Mouse (Mus musculus) stomach, embryonic 15.5 days (tissue): ENCODE data around the gene Ptpn18. TPM values are rescaled to one million over a fixed set of nuclear protein-coding genes. Genes with fewer than 3 reads are reported as not detected.

ENCODE experiments used
- ATAC-seq: fragments of 200-750 bp; cut with Nextera tagmentation; 2 replicates; pipeline ENCODE4 v1.8.0; 2017; ENCODE audit warnings: low read depth, moderate number of reproducible peaks, moderate TSS enrichment; ENCODE audit not compliant: insufficient read depth, low FRiP score
- H3K27ac ChIP-seq: fragments of 300-500 bp; sonication (generic); 2 replicates; pipeline ENCODE4 v1.5.1; 2015; ENCODE audit warnings: mild to moderate bottlenecking, inconsistent platforms
- H3K27me3 ChIP-seq: fragments of 300-500 bp; sonication (generic); replicated peaks from 2 replicates; pipeline ENCODE4 v1.6.1; 2015; ENCODE audit warnings: inconsistent platforms
- H3K36me3 ChIP-seq: fragments of 300-500 bp; sonication (generic); 2 replicates; pipeline ENCODE4 v1.6.1; 2015; ENCODE audit warnings: inconsistent platforms
- H3K4me1 ChIP-seq: fragments of 300-500 bp; sonication (generic); 2 replicates; pipeline ENCODE4 v1.6.1; 2015; ENCODE audit warnings: inconsistent platforms
- H3K4me2 ChIP-seq: fragments of 300-500 bp; sonication (generic); 2 replicates; pipeline ENCODE4 v1.6.1; 2015; ENCODE audit warnings: mild to moderate bottlenecking, inconsistent platforms
- H3K4me3 ChIP-seq: fragments of 300-500 bp; sonication (generic); replicated peaks from 2 replicates; pipeline ENCODE4 v1.5.1; 2015; ENCODE audit warnings: inconsistent platforms
- H3K9ac ChIP-seq: fragments of 300-500 bp; sonication (generic); 2 replicates; pipeline ENCODE4 v1.6.1; 2015; ENCODE audit warnings: inconsistent platforms
- H3K9me3 ChIP-seq: fragments of 300-500 bp; sonication (generic); 2 replicates; pipeline ENCODE4 v1.6.1; 2016; ENCODE audit warnings: inconsistent platforms
- WGBS: fragments of 180-500 bp; shearing (Covaris S2); methylation state at CpG from one replicate; pipeline ENCODE4 v1.1.7; 2015; 5-methylcytosine and 5-hydroxymethylcytosine counted together
- polyA plus RNA-seq: library from polyadenylated mRNA; unstranded; fragments of >200 nt; fragmentation: Nextera tagmentation; extraction: Ambion mirVana; gene quantifications from 2 replicates; pipeline ENCODE4 v1.2.1, GENCODE M21; 2015

Gene Ptpn18
- polyA plus RNA-seq, 1 experiment from 2014 or later = 33.1 TPM

- Histone ChIP-seq H3K9ac (no peak overlapping the region), H3K9me3 (no peaks in the 10 kb centered on the region), H3K4me1 (0 out of 2 replicates have a peak, but pooled peaks cover 4% of the 10 kb centered on the region), H3K4me3 (no peak overlapping the region), H3K27ac (no peak overlapping the region), H3K36me3 (no peaks in the 10 kb centered on the region), H3K27me3 (no peaks in the 10 kb centered on the region), H3K4me2 (no peak overlapping the region)
- ATAC-seq = no peak
- 47% methylated on average over 3 of the region's 3 CpGs for WGBS
Measured at GRCm38 (mm10) chr1:34468051-34468450, 8.5 kb downstream of the Ptpn18 start.

- Histone ChIP-seq H3K4me2 (no peak overlapping the region), H3K27ac (no peak overlapping the region), H3K36me3 (no peaks in the 10 kb centered on the region), H3K9me3 (no peaks in the 10 kb centered on the region), H3K27me3 (no peaks in the 10 kb centered on the region), H3K4me1 (0 out of 2 replicates have a peak, but pooled peaks cover 7% of the 10 kb centered on the region), H3K9ac (no peak overlapping the region), H3K4me3 (no peak overlapping the region)
- ATAC-seq = no peak
- WGBS = 62% methylated on average over 4 of the region's 4 CpGs
Measured at GRCm38 (mm10) chr1:34468500-34468899, 8.9 kb downstream of the Ptpn18 start.

- Histone ChIP-seq H3K9me3 (no peaks in the 10 kb centered on the region), H3K36me3 (no peaks in the 10 kb centered on the region), H3K27me3 (no peaks in the 10 kb centered on the region), H3K4me3 (no peak overlapping the region), H3K4me2 (no peak overlapping the region), H3K4me1 (0 out of 2 replicates have a peak, but pooled peaks cover 7% of the 10 kb centered on the region), H3K27ac (no peak overlapping the region), H3K9ac (no peak overlapping the region)
- ATAC-seq = no peak
- WGBS = 66% methylated on average over 5 of the region's 5 CpGs
Measured at GRCm38 (mm10) chr1:34469801-34470200, 10.2 kb downstream of the Ptpn18 start.

GRCm38 (mm10) chr1:34472427-34473300 is 13.1 kb downstream of the Ptpn18 start:
- Histone ChIP-seq H3K4me1 (0 out of 2 replicates have a peak, but pooled peaks cover 7% of the 10 kb centered on the region), H3K4me2 (peak overlapping the region; percentile 98), H3K4me3 (peak overlapping the region; percentile 58), H3K9ac (peak overlapping the region; percentile 34; the same call in 1 of the 2 replicates), H3K9me3 (no peaks in the 10 kb centered on the region), H3K27ac (no peak overlapping the region), H3K27me3 (no peaks in the 10 kb centered on the region), H3K36me3 (no peaks in the 10 kb centered on the region)
- ATAC-seq = peak; percentile 66; the same call in 1 of the 2 replicates
- under 1% methylated on average over 41 of the region's 43 CpGs for WGBS

GRCm38 (mm10) chr1:34478891-34479655 is 19.5 kb downstream of the Ptpn18 start:
- no peaks in the 10 kb centered on the region for H3K9me3 ChIP-seq
- no peak overlapping the region for H3K27ac ChIP-seq
- H3K27me3 ChIP-seq = no peaks in the 10 kb centered on the region
- H3K9ac ChIP-seq = no peak overlapping the region
- H3K4me2 ChIP-seq = no peak overlapping the region
- 31% methylated on average over 11 of the region's 11 CpGs for WGBS
- ATAC-seq = no peak
- H3K4me3 ChIP-seq = no peak overlapping the region
- H3K36me3 ChIP-seq = no peaks in the 10 kb centered on the region
- H3K4me1 ChIP-seq = no peaks in the 10 kb centered on the region

- no peaks in the 10 kb centered on the region for H3K9me3 ChIP-seq
- 0 out of 2 replicates have a peak, but pooled peaks cover 4% of the 10 kb centered on the region for H3K4me1 ChIP-seq
- H3K27ac ChIP-seq = no peak overlapping the region
- H3K4me2 ChIP-seq = no peak overlapping the region
- H3K9ac ChIP-seq = no peak overlapping the region
- no peak overlapping the region for H3K4me3 ChIP-seq
- no peak for ATAC-seq
- H3K36me3 ChIP-seq = no peaks in the 10 kb centered on the region
- H3K27me3 ChIP-seq = no peaks in the 10 kb centered on the region
- WGBS = 59% methylated on average over 5 of the region's 5 CpGs
Measured at GRCm38 (mm10) chr1:34480801-34481200, 21.2 kb downstream of the Ptpn18 start.

- Histone ChIP-seq H3K27me3 (no peaks in the 10 kb centered on the region), H3K4me3 (no peak overlapping the region), H3K9ac (no peak overlapping the region), H3K36me3 (no peaks in the 10 kb centered on the region), H3K27ac (no peak overlapping the region), H3K4me1 (0 out of 2 replicates have a peak, but pooled peaks cover 4% of the 10 kb centered on the region), H3K9me3 (no peaks in the 10 kb centered on the region), H3K4me2 (no peak overlapping the region)
- ATAC-seq = no peak
- WGBS = 33% methylated on average over 5 of the region's 5 CpGs
Measured at GRCm38 (mm10) chr1:34481920-34482669, 22.5 kb downstream of the Ptpn18 start.

- ATAC-seq = no peak
- H3K4me2 ChIP-seq = no peak overlapping the region
- no peaks in the 10 kb centered on the region for H3K27me3 ChIP-seq
- H3K27ac ChIP-seq = no peak overlapping the region
- no peaks in the 10 kb centered on the region for H3K36me3 ChIP-seq
- H3K9ac ChIP-seq = no peak overlapping the region
- no peaks in the 10 kb centered on the region for H3K9me3 ChIP-seq
- H3K4me3 ChIP-seq = no peak overlapping the region
- 0 out of 2 replicates have a peak, but pooled peaks cover 4% of the 10 kb centered on the region for H3K4me1 ChIP-seq
- WGBS = 74% methylated on average over 10 of the region's 10 CpGs
Measured at GRCm38 (mm10) chr1:34484470-34484869, 24.9 kb downstream of the Ptpn18 start.

- H3K4me3 ChIP-seq = no peak overlapping the region; the same call in 1 of the 2 replicates
- no peaks in the 10 kb centered on the region for H3K27me3 ChIP-seq
- no peaks in the 10 kb centered on the region for H3K36me3 ChIP-seq
- no peak overlapping the region for H3K9ac ChIP-seq
- no peak for ATAC-seq
- H3K4me2 ChIP-seq = peak overlapping the region; percentile 41
- 10% methylated on average over 25 of the region's 25 CpGs for WGBS
- H3K9me3 ChIP-seq = no peaks in the 10 kb centered on the region
- 0 out of 2 replicates have a peak, but pooled peaks cover 4% of the 10 kb centered on the region for H3K4me1 ChIP-seq
- H3K27ac ChIP-seq = no peak overlapping the region
Measured at GRCm38 (mm10) chr1:34485461-34486188, 26.1 kb downstream of the Ptpn18 start.

GRCm38 (mm10) chr1:34487383-34487782 is 27.8 kb downstream of the Ptpn18 start:
- 91% methylated on average over 3 of the region's 3 CpGs for WGBS
- Histone ChIP-seq H3K27me3 (no peaks in the 10 kb centered on the region), H3K4me1 (0 out of 2 replicates have a peak, but pooled peaks cover 4% of the 10 kb centered on the region), H3K4me2 (no peak overlapping the region), H3K9ac (no peak overlapping the region), H3K4me3 (no peak overlapping the region), H3K36me3 (no peaks in the 10 kb centered on the region), H3K27ac (no peak overlapping the region), H3K9me3 (no peaks in the 10 kb centered on the region)
- no peak for ATAC-seq
